8 mouse cellular contexts compared by ENCODE assay signal in genomic region chr8:106011643-106011986, GRCm38 (mm10). TPM values are rescaled to one million over a fixed set of nuclear protein-coding genes. Genes with fewer than 3 reads are reported as not detected.
A peak's percentile ranks its signal among the peaks of the same experiment; 100 is the strongest.
DNase-seq lines count a peak whose midpoint lies in the region; ATAC-seq and TF ChIP-seq lines count a peak whose summit lies in the region.

Ddx28 (minus strand) TSS chr8:106011882.

- H3K4me3 ChIP-seq in lung, adult 2 months (replicated peaks; ENCODE audit: extremely low read depth, low read depth, low read length), result peak within 1 kb of the TSS; percentile 97
- H3K4me3 ChIP-seq in brown adipose tissue, adult 24 weeks (ENCODE audit: insufficient read depth, low read depth, low read length), result peak within 1 kb of the TSS; percentile 92
- peak within 1 kb of the TSS; percentile 76 to 92 for H3K4me3 ChIP-seq in heart, embryonic 14.5 days (ENCODE audit: control insufficient read depth in 1 of 2, insufficient read depth in 1 of 2, low read depth in 1 of 2, low read length in 2 of 2)
- H3K4me3 ChIP-seq in limb, embryonic 11.5 days (ENCODE audit: low read depth, low read length), result peak within 1 kb of the TSS; percentile 95
- peak within 1 kb of the TSS; percentile 79 for H3K4me3 ChIP-seq in stomach, embryonic 15.5 days (replicated peaks)

- DNase-seq in lung, adult 2 months, result no peak
- no peak for DNase-seq in lung, postnatal 4 days
- no peak for DNase-seq in limb, embryonic 11.5 days (ENCODE audit: low spot score)
- DNase-seq in spleen, postnatal 36 days (ENCODE audit: low spot score in 2 of 2), result no peak
- no peak for DNase-seq in thymus, postnatal 36 days

- H3K4me1 ChIP-seq in lung, adult 2 months (ENCODE audit: control insufficient read depth, insufficient read depth, low read length), result peaks cover 3% of the 10 kb centered on the region; the same call in 1 of the 2 replicates
- H3K4me1 ChIP-seq in brown adipose tissue, adult 24 weeks (ENCODE audit: control insufficient read depth, insufficient read depth, insufficient read length, low read length), result peaks cover 9% of the 10 kb centered on the region; the same call in 1 of the 2 replicates
- H3K4me1 ChIP-seq in heart, embryonic 14.5 days (ENCODE audit: control insufficient read depth in 2 of 2, insufficient read depth in 2 of 2, low read length in 2 of 2), result peaks cover 9 to 12% of the 10 kb centered on the region in 2 experiments; a peak in 3 of 4 replicates
- peaks cover 8% of the 10 kb centered on the region for H3K4me1 ChIP-seq in limb, embryonic 11.5 days (ENCODE audit: control insufficient read depth, insufficient read depth, low read length)
- H3K4me1 ChIP-seq in stomach, embryonic 15.5 days, result peaks cover 12% of the 10 kb centered on the region; the same call in 1 of the 2 replicates

- no peak for TF ChIP-seq CTCF in lung, adult 2 months (IDR thresholded peaks at IDR 0.05; ENCODE audit: insufficient read depth, low read length)

- no peaks in the 10 kb centered on the region for H3K27me3 ChIP-seq in heart, embryonic 14.5 days (ENCODE audit: control insufficient read depth, insufficient read depth, low read length)
- no peaks in the 10 kb centered on the region for H3K27me3 ChIP-seq in limb, embryonic 11.5 days (ENCODE audit: control insufficient read depth, insufficient read depth, low read length)
- no peaks in the 10 kb centered on the region for H3K27me3 ChIP-seq in stomach, embryonic 15.5 days (replicated peaks)

- peaks cover 13% of the 10 kb centered on the region for H3K36me3 ChIP-seq in heart, embryonic 14.5 days (ENCODE audit: control insufficient read depth, insufficient read depth, low read length)
- peaks cover 7% of the 10 kb centered on the region; the same call in 1 of the 2 replicates for H3K36me3 ChIP-seq in limb, embryonic 11.5 days (ENCODE audit: control insufficient read depth, insufficient read depth, low read length)
- H3K36me3 ChIP-seq in stomach, embryonic 15.5 days, result 0 out of 2 replicates have a peak, but pooled peaks cover 2% of the 10 kb centered on the region

- no peak for TF ChIP-seq POLR2A in lung, adult 2 months (IDR thresholded peaks at IDR 0.05; ENCODE audit: borderline replicate concordance, extremely low read depth, low read depth, low read length)

- peak within 1 kb of the TSS; percentile 99 for H3K4me2 ChIP-seq in heart, embryonic 14.5 days (ENCODE audit: low read length)
- H3K4me2 ChIP-seq in limb, embryonic 11.5 days (ENCODE audit: low read depth, severe bottlenecking), result peak within 1 kb of the TSS; percentile 90
- H3K4me2 ChIP-seq in stomach, embryonic 15.5 days, result peak within 1 kb of the TSS; percentile 96

- ATAC-seq in heart, embryonic 14.5 days (ENCODE audit: insufficient number of reproducible peaks, insufficient read depth, low FRiP score, low read depth), result no peak
- ATAC-seq in limb, embryonic 11.5 days (ENCODE audit: insufficient number of reproducible peaks, low FRiP score, low TSS enrichment, low read depth), result no peak
- ATAC-seq in stomach, embryonic 15.5 days (ENCODE audit: insufficient read depth, low FRiP score, low read depth), result no peak

- H3K27ac ChIP-seq in brown adipose tissue, adult 24 weeks (replicated peaks; ENCODE audit: low read depth, low read length), result peak within 1 kb of the TSS; percentile 50
- H3K27ac ChIP-seq in heart, embryonic 14.5 days (replicated peaks in 1 of 2; ENCODE audit: control insufficient read depth in 1 of 2, insufficient read depth in 1 of 2, low read depth in 2 of 2, low read length in 2 of 2), result peak within 1 kb of the TSS in 1 of 2 experiments; percentile 51; a peak in 3 of 4 replicates
- H3K27ac ChIP-seq in limb, embryonic 11.5 days (replicated peaks; ENCODE audit: low read depth, low read length), result no peak within 1 kb of the TSS
- peak within 1 kb of the TSS; percentile 52 for H3K27ac ChIP-seq in stomach, embryonic 15.5 days

- WGBS in lung, adult 2 months, result 1% methylated on average over 6 of the region's 6 CpGs
- WGBS in heart, embryonic 14.5 days, result under 1% methylated on average over 6 of the region's 6 CpGs
- WGBS in limb, embryonic 11.5 days, result 4% methylated on average over 6 of the region's 6 CpGs
- WGBS in stomach, embryonic 15.5 days, result 3% methylated on average over 6 of the region's 6 CpGs

- no peaks in the 10 kb centered on the region for H3K9me3 ChIP-seq in heart, embryonic 14.5 days (ENCODE audit: control insufficient read depth, low read length)
- H3K9me3 ChIP-seq in limb, embryonic 11.5 days (ENCODE audit: control insufficient read depth, low read length), result no peaks in the 10 kb centered on the region
- H3K9me3 ChIP-seq in stomach, embryonic 15.5 days, result no peaks in the 10 kb centered on the region

- peak within 1 kb of the TSS; percentile 93 for H3K9ac ChIP-seq in heart, embryonic 14.5 days (ENCODE audit: low read length)
- H3K9ac ChIP-seq in limb, embryonic 11.5 days (ENCODE audit: low read length), result peak within 1 kb of the TSS; percentile 87
- peak within 1 kb of the TSS; percentile 66 for H3K9ac ChIP-seq in stomach, embryonic 15.5 days

RNA-seq across cellular contexts. Expression of gene Ddx28, which starts in this region (rescaled TPM):
- polyA plus RNA-seq in lung, adult 2 months (2012; rRNA removed), result 6.5 and 6.7 TPM in 2 replicates
- 7.1 TPM in 2 replicates for polyA plus RNA-seq in brown adipose tissue, adult 24 weeks (2012; ENCODE audit: insufficient read depth, insufficient read length, missing spikeins)
- polyA plus RNA-seq in heart, embryonic 14.5 days (2014; fragmentation: Nextera tagmentation; extraction: Ambion mirVana), result 11.6 and 13.1 TPM in 2 replicates
- 23.1 and 24.9 TPM in 2 replicates for polyA plus RNA-seq in limb, embryonic 11.5 days (2014; fragmentation: Nextera tagmentation; extraction: Ambion mirVana)
- polyA plus RNA-seq in stomach, embryonic 15.5 days (2015; fragmentation: Nextera tagmentation; extraction: Ambion mirVana), result 14.9 and 15.3 TPM in 2 replicates
